Comparison of ENCODE assay signal across 18 mouse cellular contexts in the genomic region with DNA sequence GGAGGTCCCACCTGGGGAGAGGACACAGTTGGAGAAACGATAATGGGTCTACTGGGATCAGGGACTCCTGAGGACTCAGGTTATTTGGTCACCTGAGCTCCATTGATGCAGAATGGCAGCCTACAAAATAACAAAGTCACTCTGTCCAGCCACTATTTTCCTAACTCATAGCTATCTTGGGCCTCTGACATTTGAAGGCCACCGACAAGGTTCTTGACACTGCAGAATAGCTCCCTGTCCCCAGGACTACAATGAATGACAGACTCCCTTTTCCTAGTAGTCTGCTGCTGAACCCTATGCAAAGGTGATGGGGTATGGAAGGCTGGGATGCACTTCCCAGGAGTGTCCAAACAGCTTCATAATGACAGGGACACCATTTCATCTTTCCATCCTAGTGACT.
"Had no signal": no experiment of that assay in that cellular context is flagged by ENCODE, and none has a peak within 500 bp of the region (broad histone marks: within the 10 kb centered on the region; RNA-seq: fewer than 3 reads in every experiment).

No protein-coding gene starts in this region.

- H3K4me3 ChIP-seq: heart, embryonic 10.5 days; heart, embryonic 12.5 days; hindbrain, embryonic 10.5 days; hindbrain, embryonic 12.5 days; intestine, embryonic 15.5 days; layer of hippocampus, adult 2 months; left cerebral cortex, adult 2 months; limb, embryonic 10.5 days; limb, embryonic 12.5 days; liver, embryonic 13.5 days; liver, embryonic 15.5 days had no signal

- H3K4me1 ChIP-seq: intestine, embryonic 15.5 days; limb, embryonic 10.5 days; limb, embryonic 12.5 days; liver, embryonic 13.5 days; liver, embryonic 15.5 days had no signal

- H3K27me3 ChIP-seq: heart, embryonic 12.5 days; hindbrain, embryonic 12.5 days; intestine, embryonic 15.5 days; limb, embryonic 12.5 days; liver, embryonic 13.5 days; liver, embryonic 15.5 days had no signal

- H3K27ac ChIP-seq: heart, embryonic 10.5 days; hindbrain, embryonic 10.5 days; hindbrain, embryonic 12.5 days; hindbrain, embryonic 14.5 days; intestine, embryonic 15.5 days; left cerebral cortex, adult 2 months; limb, embryonic 10.5 days; limb, embryonic 12.5 days; liver, embryonic 13.5 days; liver, embryonic 15.5 days had no signal

- H3K4me2 ChIP-seq: heart, embryonic 12.5 days; hindbrain, embryonic 12.5 days; hindbrain, embryonic 14.5 days; intestine, embryonic 15.5 days; limb, embryonic 12.5 days; liver, embryonic 11.5 days; liver, embryonic 13.5 days; liver, embryonic 15.5 days had no signal

- DNase-seq: gastrocnemius, postnatal 25 days; liver; liver, embryonic 13.5 days had no signal

- H3K36me3 ChIP-seq: heart, embryonic 12.5 days; hindbrain, embryonic 12.5 days; intestine, embryonic 15.5 days; liver, embryonic 13.5 days; liver, embryonic 15.5 days had no signal

- H3K9me3 ChIP-seq: heart, embryonic 10.5 days; heart, embryonic 12.5 days; hindbrain, embryonic 10.5 days; hindbrain, embryonic 12.5 days; intestine, embryonic 15.5 days; limb, embryonic 10.5 days; limb, embryonic 12.5 days; liver, embryonic 13.5 days; liver, embryonic 15.5 days had no signal

- ATAC-seq: hindbrain, embryonic 16.5 days; inflammation-experienced regulatory T-cells, adult 6 months; intestine, embryonic 15.5 days; intestine, postnatal 0 days had no signal

- H3K9ac ChIP-seq: heart, embryonic 12.5 days; hindbrain, embryonic 12.5 days; hindbrain, embryonic 14.5 days; intestine, embryonic 15.5 days; limb, embryonic 12.5 days; liver, embryonic 13.5 days; liver, embryonic 15.5 days had no signal
